Mouse (Mus musculus) olfactory bulb, adult 2 months (tissue): ENCODE measurements around the gene Crisp4.

Experiments
- CTCF ChIP-seq: fragments of 200-500 bp; IDR thresholded peaks from 2 replicates; pipeline ENCODE4 v1.5.1; 2012; ENCODE audit warnings: low read depth, mild to moderate bottlenecking, low read length, moderate library complexity; ENCODE audit not compliant: insufficient read depth
- POLR2A ChIP-seq: fragments of 200-500 bp; IDR thresholded peaks from 2 replicates; pipeline ENCODE4 v1.6.1; 2012; ENCODE audit warnings: mild to moderate bottlenecking, low read depth, low read length, moderate library complexity; ENCODE audit not compliant: insufficient read depth

DNA sequence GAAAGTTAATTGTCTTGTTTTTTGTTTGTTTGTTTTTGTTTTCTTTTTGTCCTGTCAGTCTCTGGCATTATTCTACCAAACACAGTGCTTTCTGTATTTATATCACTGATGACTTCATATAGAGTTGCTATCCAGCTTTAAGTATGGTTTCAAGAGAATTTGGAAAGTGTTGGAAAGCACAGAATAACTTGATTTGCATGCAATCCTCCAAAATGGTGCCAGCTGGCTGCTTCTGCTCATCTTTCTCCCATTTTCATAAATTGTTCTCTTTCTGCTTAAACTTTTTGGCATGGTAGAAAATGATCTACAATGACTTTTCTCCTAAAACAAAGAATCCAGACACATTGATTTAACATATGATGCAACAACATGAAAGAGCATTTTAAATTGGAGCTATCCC lies 2.5 kb upstream of the Crisp4 start:
- TF ChIP-seq POLR2A (no peak), CTCF (no peak)
